Mouse (Mus musculus): ENCODE data around the gene Arhgef18.

The Arhgef18 gene

GRCm38 (mm10) chr8:3395246-3395645 is 2.4 kb downstream of the Arhgef18 start:
- DNase-seq (ENCODE audit: inconsistent ontology term): no peak

- DNase-seq (ENCODE audit: inconsistent ontology term): no peak
Observed at GRCm38 (mm10) chr8:3397597-3397996, 4.8 kb downstream of the Arhgef18 start.

- no peak for DNase-seq (ENCODE audit: inconsistent ontology term)
Observed at GRCm38 (mm10) chr8:3400509-3400908, 7.7 kb downstream of the Arhgef18 start.

- no peak for DNase-seq (ENCODE audit: inconsistent ontology term)
Observed at GRCm38 (mm10) chr8:3407417-3407816, 14.6 kb downstream of the Arhgef18 start.

GRCm38 (mm10) chr8:3411085-3411484 is 18.3 kb downstream of the Arhgef18 start:
- DNase-seq (ENCODE audit: inconsistent ontology term): no peak

- DNase-seq (ENCODE audit: inconsistent ontology term): peak; percentile 64
Observed at GRCm38 (mm10) chr8:3411901-3412301, 19.1 kb downstream of the Arhgef18 start.

- peak; percentile 84 for DNase-seq (ENCODE audit: inconsistent ontology term)
Observed at GRCm38 (mm10) chr8:3412816-3413215, 20.0 kb downstream of the Arhgef18 start.

- DNase-seq (ENCODE audit: inconsistent ontology term): no peak
Observed at GRCm38 (mm10) chr8:3414639-3415190, 21.9 kb downstream of the Arhgef18 start.

- no peak for DNase-seq (ENCODE audit: inconsistent ontology term)
Observed at GRCm38 (mm10) chr8:3415259-3415658, 22.5 kb downstream of the Arhgef18 start.

- DNase-seq (ENCODE audit: inconsistent ontology term): no peak
Observed at GRCm38 (mm10) chr8:3415661-3416060, 22.9 kb downstream of the Arhgef18 start.

GRCm38 (mm10) chr8:3416846-3417245 is 24.0 kb downstream of the Arhgef18 start:
- no peak for DNase-seq (ENCODE audit: inconsistent ontology term)

- DNase-seq (ENCODE audit: inconsistent ontology term): peak; percentile 78
Observed at GRCm38 (mm10) chr8:3417455-3417854, 24.6 kb downstream of the Arhgef18 start.

GRCm38 (mm10) chr8:3418101-3418500 is 25.3 kb downstream of the Arhgef18 start:
- DNase-seq (ENCODE audit: inconsistent ontology term): peak; percentile 97

GRCm38 (mm10) chr8:3420105-3420706 is 27.4 kb downstream of the Arhgef18 start:
- DNase-seq (ENCODE audit: inconsistent ontology term): no peak

GRCm38 (mm10) chr8:3421507-3421906 is 28.7 kb downstream of the Arhgef18 start:
- DNase-seq (ENCODE audit: inconsistent ontology term): no peak

- no peak for DNase-seq (ENCODE audit: inconsistent ontology term)
Observed at GRCm38 (mm10) chr8:3425217-3425616, 32.4 kb downstream of the Arhgef18 start.

GRCm38 (mm10) chr8:3426211-3426610 is 33.4 kb downstream of the Arhgef18 start:
- DNase-seq (ENCODE audit: inconsistent ontology term): no peak

GRCm38 (mm10) chr8:3428426-3428825 is 35.6 kb downstream of the Arhgef18 start:
- no peak for DNase-seq (ENCODE audit: inconsistent ontology term)

- peak; percentile 80 for DNase-seq (ENCODE audit: inconsistent ontology term)
Observed at GRCm38 (mm10) chr8:3429966-3430365, 37.2 kb downstream of the Arhgef18 start.

- no peak for DNase-seq (ENCODE audit: inconsistent ontology term)
Observed at GRCm38 (mm10) chr8:3431113-3431512, 38.3 kb downstream of the Arhgef18 start.

GRCm38 (mm10) chr8:3436492-3436891 is 43.7 kb downstream of the Arhgef18 start:
- no peak for DNase-seq (ENCODE audit: inconsistent ontology term)

- no peak for DNase-seq (ENCODE audit: inconsistent ontology term)
Observed at GRCm38 (mm10) chr8:3439510-3439909, 46.7 kb downstream of the Arhgef18 start.

- DNase-seq (ENCODE audit: inconsistent ontology term): no peak
Observed at GRCm38 (mm10) chr8:3449226-3449625, 56.4 kb downstream of the Arhgef18 start.

- peak; percentile 17 for DNase-seq (ENCODE audit: inconsistent ontology term)
Observed at GRCm38 (mm10) chr8:3450670-3451069, 57.9 kb downstream of the Arhgef18 start.
